Mouse (Mus musculus) cerebellum, adult 18-20 months (tissue): Measurements from ENCODE around the gene Usp27x.
A peak's percentile ranks its signal among the peaks of the same experiment; 100 is the strongest.

ENCODE experiments used
- DNase-seq, 2 experiments: peaks; one replicate each; pipeline ENCODE4 v3.0.0; 2021

The Usp27x gene

DNA sequence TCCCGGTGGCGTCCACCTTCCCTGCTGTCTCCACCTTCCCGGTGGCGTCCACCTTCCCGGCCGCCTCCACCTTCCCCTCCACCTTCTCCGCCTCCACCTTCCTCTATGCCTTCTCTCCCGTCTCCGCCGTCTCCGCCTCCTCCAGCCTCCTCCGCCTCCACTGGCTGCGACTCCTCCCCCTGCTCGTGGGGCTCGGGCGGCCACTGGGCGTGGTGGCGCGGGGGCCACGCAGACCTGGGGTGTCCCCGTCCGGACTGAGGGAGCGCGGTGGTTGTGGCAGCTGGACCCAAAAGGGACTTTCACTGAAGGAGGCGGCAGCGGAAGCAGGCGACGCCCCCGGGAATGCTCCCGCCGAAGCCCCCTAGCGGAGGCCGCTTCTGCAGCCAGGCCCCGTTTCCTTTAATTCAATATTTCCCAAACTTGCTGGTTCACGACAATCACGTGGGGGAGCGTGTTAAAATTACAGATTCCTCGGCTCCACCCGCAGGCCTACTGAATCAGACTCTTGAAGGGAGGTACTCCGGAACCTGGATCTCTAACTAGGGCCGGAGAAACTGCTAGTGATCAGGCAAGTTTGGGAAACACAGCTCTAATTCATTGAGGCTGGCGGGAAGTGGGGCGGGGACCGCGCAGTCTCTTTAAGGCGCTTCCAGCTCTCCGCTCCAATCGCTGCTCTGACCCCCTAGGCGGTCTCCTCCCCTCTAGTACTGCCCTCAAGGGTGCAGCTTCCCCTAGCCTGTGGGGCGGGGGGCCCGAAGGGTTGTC lies at the start of gene Usp27x:
Gene Usp27x, minus strand, starts transcription at position 115 of the 765 bp plus-strand sequence.
- peak; percentile 79 to 85 for DNase-seq

DNA sequence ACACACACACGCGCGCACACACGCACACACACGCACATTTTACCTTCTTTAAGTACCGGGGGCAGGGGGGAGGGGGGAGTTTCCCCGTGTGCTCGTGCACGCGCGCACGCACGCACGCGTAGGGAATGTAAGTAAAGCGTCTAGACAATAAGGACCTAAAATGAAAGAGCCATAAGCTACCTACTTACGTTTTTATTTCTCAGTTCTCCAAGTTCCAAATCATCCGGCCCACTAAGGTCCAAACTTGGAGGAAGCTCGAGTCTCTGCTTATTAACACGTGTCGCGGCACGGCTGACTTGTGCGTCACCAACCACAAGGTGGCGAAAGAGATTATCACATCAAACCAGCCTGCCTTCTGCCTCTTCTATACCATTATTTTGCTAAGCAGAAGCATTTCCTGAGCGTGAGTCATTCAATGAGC lies 47.1 kb upstream of the Usp27x start:
- peak; percentile 68 to 72 for DNase-seq

DNA sequence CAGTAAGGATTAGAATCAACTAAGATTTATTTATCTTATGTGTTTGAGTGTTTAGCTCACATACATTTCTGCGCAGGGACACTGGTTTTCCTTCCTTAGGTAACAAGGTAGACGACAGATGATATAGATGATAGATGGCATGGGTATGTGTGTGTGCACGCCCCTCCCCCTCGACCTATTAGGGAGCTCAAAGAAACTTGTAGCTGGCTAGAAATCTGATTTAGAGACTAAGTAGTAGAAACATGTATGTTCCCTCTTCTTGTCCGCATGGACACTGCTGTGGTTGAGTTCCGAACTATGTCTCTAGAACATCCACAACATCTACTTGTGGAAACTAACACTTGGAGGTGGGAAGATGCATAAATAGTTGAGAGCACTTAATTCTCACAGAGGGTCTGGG lies 46.5 kb upstream of the Usp27x start:
- no peak for DNase-seq

DNA sequence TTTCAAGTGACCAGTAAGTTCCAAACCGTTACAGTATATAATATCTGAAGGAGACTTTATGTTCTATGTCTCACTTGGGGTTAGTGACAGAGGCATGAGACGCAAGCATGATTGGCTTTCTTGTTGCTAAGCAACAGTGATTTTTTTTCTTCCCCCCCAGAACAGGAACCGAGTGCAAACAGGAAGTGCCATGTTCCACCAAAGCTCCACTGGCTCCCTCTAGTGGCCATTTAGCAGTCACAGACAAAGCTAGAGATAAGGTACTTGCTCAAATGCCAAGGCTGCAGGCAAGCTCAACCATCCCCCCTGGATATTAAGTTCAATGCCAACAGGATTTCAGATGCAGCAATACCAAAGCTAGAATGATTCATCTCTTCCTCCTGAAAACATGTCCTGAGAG lies 45.4 kb upstream of the Usp27x start:
- peak; percentile 42 to 56 for DNase-seq

DNA sequence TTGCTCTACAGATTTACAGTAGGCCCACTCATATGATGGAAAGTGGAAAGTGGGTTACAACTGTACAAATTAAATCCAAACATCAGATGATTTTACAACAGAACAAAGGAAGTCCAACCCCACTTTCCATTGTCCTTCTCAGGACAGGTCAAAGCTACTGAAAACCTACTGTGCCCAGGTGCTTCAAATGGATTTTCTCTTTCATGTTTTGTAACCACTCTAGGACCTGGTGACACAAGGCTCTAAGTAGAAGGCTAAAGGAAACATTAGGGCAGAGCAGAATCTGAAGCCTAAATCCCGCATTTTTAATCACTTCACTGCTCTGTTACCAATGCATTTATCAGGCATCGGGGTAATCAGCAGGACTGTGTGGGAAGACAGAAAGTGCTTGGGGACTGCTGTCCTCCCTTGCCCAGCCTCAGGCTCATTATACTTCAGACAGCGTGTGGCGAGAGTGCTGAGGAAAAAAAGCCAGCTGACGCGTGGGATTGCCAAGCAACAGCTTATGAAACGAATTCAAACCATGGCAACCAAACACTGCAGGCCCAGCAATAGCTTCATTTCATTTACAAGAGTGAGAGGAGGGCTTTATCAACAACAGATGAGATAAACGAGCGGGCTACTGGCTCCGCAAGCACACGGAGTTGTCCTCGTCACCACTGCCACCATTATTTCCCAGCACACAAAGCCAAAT lies 40.7 kb upstream of the Usp27x start:
- DNase-seq = no peak

DNA sequence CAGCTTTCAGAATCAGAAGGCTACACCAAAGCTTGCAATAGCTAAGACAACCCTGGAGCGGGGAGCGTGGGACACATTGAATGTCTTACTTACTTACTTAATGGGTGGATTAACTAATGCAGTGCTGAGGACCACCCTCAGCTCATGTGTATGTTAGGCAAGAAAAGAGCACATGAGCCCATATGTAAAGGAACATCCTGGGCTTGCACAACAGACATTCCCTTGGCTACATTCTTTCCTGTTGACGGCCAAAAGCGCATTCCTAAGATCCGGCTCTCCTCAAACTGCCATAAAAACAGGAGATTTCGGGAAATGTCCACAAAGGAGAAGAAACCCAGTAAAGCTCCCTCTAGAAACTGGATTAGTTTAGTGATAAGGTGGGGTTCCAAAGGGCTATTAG lies 39.7 kb upstream of the Usp27x start:
- DNase-seq = no peak

DNA sequence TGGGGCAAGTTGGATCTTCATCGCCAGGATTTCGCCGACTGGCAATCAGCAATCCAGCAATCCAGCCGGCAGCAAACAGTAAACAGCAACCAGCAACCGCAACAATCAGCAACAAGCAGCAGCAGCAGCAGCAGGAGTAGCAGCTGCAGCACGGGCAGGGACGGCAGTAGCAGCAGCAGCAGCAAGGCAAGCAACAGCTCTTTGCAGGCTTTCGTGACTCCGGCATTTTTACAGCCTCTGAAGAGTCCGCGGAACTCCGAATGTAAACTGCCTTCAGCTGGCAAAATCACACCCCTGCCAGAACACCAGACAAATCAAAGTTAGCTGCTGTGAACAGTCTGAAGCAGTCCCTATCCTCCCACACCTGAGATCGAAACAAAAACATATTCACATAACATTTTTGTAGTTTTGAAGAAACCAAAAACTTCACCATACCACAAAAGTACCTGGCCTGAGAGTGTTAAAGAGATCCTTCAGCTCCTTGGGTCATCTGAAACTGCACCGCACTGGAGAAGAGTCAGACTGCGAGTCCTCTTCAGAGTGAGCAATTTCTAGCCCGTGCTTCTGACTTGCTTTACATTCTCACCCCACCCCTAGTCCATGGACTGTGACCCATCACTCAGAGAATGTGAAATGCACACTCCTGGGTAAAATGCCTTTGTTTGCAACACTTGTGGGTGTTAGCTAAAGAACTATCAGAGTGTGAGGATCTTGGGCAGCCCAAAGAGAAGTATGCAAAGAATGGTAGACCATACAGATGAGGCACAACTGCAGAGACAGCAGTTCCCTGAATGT lies 36.8 kb upstream of the Usp27x start:
- DNase-seq = no peak

DNA sequence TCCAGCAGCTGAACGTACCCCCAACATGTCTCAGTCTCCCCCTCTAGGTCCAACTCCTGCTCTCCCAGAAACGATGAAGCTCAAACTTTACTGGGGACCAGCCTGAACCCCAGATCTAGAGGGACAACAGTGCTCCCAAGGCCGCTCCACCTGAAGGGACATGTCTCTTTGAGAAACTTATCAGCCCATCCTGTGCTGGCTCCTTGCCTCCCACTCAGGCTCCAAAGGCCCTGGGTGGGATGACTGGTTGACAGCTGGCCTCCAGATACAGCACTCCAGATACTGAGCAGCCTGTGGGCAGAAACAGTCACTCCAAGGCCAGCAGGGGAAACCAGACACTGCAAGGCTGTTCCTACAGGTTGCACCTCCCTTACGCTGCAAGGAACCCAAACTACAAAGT lies 956 bp upstream of the Usp27x start:
- peak in 1 of 2 experiments; percentile 6 for DNase-seq

DNA sequence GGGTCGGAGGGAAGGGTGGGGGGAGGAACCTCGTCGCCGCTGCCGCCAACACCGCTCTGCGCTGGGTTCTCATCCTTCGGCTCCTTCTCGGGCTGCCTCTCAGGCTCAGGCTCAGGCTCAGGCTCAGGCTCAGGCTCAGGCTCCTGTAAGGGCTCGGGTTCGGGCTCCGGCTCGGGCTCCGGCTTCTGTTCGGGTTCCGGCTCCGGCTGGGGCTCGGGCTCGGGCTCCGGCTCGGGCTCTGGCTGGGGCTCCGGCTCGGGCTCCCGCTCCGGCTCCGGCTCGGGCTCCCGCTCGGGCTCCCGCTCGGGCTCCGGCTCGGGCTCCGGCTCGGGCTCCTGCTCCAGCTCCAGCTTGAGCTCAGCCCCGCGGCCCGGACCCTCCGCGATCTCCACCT lies 311 bp downstream of the Usp27x start:
- DNase-seq = peak in 1 of 2 experiments; percentile 21

DNA sequence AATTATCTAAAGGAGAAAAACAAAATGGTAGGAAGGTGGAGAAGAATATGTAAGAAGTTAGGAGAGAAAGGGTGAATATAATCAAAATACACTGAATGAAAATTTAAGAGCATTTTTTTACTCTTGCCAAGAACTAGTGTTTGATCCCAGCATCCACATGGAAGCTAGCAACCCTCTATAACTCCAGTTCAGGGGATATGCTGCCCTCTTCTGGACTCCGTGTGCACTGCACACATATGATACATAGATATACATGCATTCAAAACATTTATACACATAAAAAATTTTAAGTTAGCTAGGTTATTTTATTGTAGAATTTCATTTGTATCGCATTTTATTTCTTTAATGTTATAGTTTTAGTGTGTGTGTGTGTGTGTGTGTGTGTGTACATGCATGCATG lies 50.2 kb downstream of the Usp27x start:
- DNase-seq = no peak

DNA sequence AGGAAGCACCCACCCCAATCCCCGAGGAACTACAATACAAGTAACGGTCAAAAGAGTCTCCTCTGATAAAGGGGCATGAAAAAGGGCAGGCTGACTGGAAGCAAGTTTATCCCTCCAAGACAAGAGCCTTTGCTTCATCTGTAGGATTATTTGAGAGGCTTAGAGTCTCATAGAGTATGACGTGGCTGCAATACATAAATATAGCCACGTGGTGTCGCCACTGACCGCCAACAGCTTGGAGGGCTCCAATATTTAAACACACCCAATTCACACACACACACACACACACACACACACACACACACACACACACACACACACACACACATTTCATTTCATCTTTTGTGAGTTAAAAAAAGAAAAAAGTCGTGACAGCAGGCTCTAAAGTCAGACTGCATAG lies 53.3 kb downstream of the Usp27x start:
- DNase-seq = peak; percentile 62 to 72
